Mouse (Mus musculus): Measurements from ENCODE around the gene Cdc27. TPM values are rescaled to one million over a fixed set of nuclear protein-coding genes. Genes with fewer than 3 reads are reported as not detected.

Cdc27 gene
- total and polyA plus RNA-seq, 3 experiments = 34.0 to 86.8 (median 71.9) TPM

GRCm38 (mm10) chr11:104508455-104508854 lies 42.0 kb downstream of the Cdc27 start:
- DNase-seq (ENCODE audit: extremely low read depth) = no peak
- Histone ChIP-seq H3K4me3 (replicated peaks in 1 of 3; ENCODE audit: low read depth in 2 of 3, low read length in 2 of 3, poor library complexity in 1 of 3) (no peak overlapping the region), H3K27me3 (replicated peaks) (no peaks in the 10 kb centered on the region), H3K36me3 (replicated peaks in 1 of 2; ENCODE audit: control insufficient read depth in 1 of 2, insufficient read depth in 1 of 2, low read length in 1 of 2) (peaks cover 55 to 91% of the 10 kb centered on the region in 2 experiments), H3K4me1 (ENCODE audit: control insufficient read depth in 1 of 2, insufficient read depth in 2 of 2) (0 out of 4 replicates have a peak, but pooled peaks cover 0 to 3% of the 10 kb centered on the region in 2 experiments), H3K27ac (ENCODE audit: insufficient read depth, low read depth) (no peak overlapping the region), H3K79me2 (replicated peaks; ENCODE audit: control insufficient read depth, extremely low read depth, insufficient read depth, poor library complexity, severe bottlenecking) (no peaks in the 10 kb centered on the region; the same call in 1 of the 2 replicates), H3K4me2 (ENCODE audit: insufficient read depth, low read depth, poor library complexity, severe bottlenecking) (no peak overlapping the region), H3K9me3 (replicated peaks; ENCODE audit: low read length) (no peaks in the 10 kb centered on the region), H3K9ac (ENCODE audit: insufficient read depth, low read depth) (no peak overlapping the region)
- peak; percentile 80 for TF ChIP-seq ZNF384 (IDR thresholded peaks at IDR 0.05; ENCODE audit: low read depth, low read length)
- peak in 1 of 2 experiments; percentile 37; a peak in 2 of 4 replicates for TF ChIP-seq CTCF (conservative IDR thresholded peaks at IDR 0.05 in 1 of 2, IDR thresholded peaks at IDR 0.05 in 1 of 2; ENCODE audit: low read depth in 2 of 2, low read length in 2 of 2)
- no peak for TF ChIP-seq MYC (IDR thresholded peaks at IDR 0.05; ENCODE audit: low read depth, low read length)
- TF ChIP-seq RCOR1 (conservative IDR thresholded peaks at IDR 0.05; ENCODE audit: low read depth, low read length) = no peak
- TF ChIP-seq SMC3 (IDR thresholded peaks at IDR 0.05; ENCODE audit: low read depth, low read length) = 0 out of 2 replicates have a peak, but pooled peaks have one; percentile 4
- in situ Hi-C loops (cut with MboI; ENCODE audit: low pct_ligation_motif_present, low pct_unique_long_range_greater_than_20kb, low sequenced_read_pairs) (no loop called here), dilution Hi-C loops (cut with MboI; ENCODE audit: extremely low pct_ligation_motif_present, extremely low pct_unique_long_range_greater_than_20kb, low sequenced_read_pairs) (no loop called here)

- Histone ChIP-seq H3K4me2 (ENCODE audit: insufficient read depth, low read depth, poor library complexity, severe bottlenecking) (no peak overlapping the region), H3K4me1 (ENCODE audit: control insufficient read depth in 1 of 2, insufficient read depth in 2 of 2) (peaks cover 4 to 7% of the 10 kb centered on the region in 2 experiments; a peak in 3 of 4 replicates), H3K9me3 (replicated peaks; ENCODE audit: low read length) (peaks cover 7% of the 10 kb centered on the region), H3K4me3 (replicated peaks in 1 of 3; ENCODE audit: low read depth in 2 of 3, low read length in 2 of 3, poor library complexity in 1 of 3) (no peak overlapping the region), H3K79me2 (replicated peaks; ENCODE audit: control insufficient read depth, extremely low read depth, insufficient read depth, poor library complexity, severe bottlenecking) (no peaks in the 10 kb centered on the region), H3K27me3 (replicated peaks) (no peaks in the 10 kb centered on the region), H3K9ac (ENCODE audit: insufficient read depth, low read depth) (no peak overlapping the region), H3K27ac (ENCODE audit: insufficient read depth, low read depth) (no peak overlapping the region), H3K36me3 (replicated peaks in 1 of 2; ENCODE audit: control insufficient read depth in 1 of 2, insufficient read depth in 1 of 2, low read length in 1 of 2) (no peaks in the 10 kb centered on the region)
- in situ Hi-C loops (cut with MboI; ENCODE audit: low pct_ligation_motif_present, low pct_unique_long_range_greater_than_20kb, low sequenced_read_pairs) (no loop called here), dilution Hi-C loops (cut with MboI; ENCODE audit: extremely low pct_ligation_motif_present, extremely low pct_unique_long_range_greater_than_20kb, low sequenced_read_pairs) (no loop called here)
- no peak for DNase-seq (ENCODE audit: extremely low read depth)
- no peak for TF ChIP-seq HCFC1 (IDR thresholded peaks at IDR 0.05; ENCODE audit: low read depth, low read length)
- no peak for TF ChIP-seq ELF1 (IDR thresholded peaks at IDR 0.05; ENCODE audit: low read depth, low read length)
- no peak for TF ChIP-seq SMC3 (IDR thresholded peaks at IDR 0.05; ENCODE audit: low read depth, low read length)
- no peak for TF ChIP-seq ZNF384 (IDR thresholded peaks at IDR 0.05; ENCODE audit: low read depth, low read length)
- no peak for TF ChIP-seq IRF4 (IDR thresholded peaks at IDR 0.05; ENCODE audit: low read depth, low read length)
- TF ChIP-seq TBP (conservative IDR thresholded peaks at IDR 0.05; ENCODE audit: low read depth, low read length) = no peak
- TF ChIP-seq RAD21 (IDR thresholded peaks at IDR 0.05; ENCODE audit: low read depth, low read length) = peak; percentile 37
- no peak for TF ChIP-seq MXI1 (IDR thresholded peaks at IDR 0.05; ENCODE audit: low read depth, low read length)
- TF ChIP-seq USF1 (IDR thresholded peaks at IDR 0.05; ENCODE audit: low read depth, low read length) = no peak
- no peak for TF ChIP-seq PAX5 (IDR thresholded peaks at IDR 0.05; ENCODE audit: low read length)
- no peak for TF ChIP-seq NELFE (IDR thresholded peaks at IDR 0.05; ENCODE audit: low read depth, low read length)
- no peak for TF ChIP-seq MAX (IDR thresholded peaks at IDR 0.05; ENCODE audit: low read length)
- TF ChIP-seq USF2 (conservative IDR thresholded peaks at IDR 0.05; ENCODE audit: low read depth, low read length) = no peak
- TF ChIP-seq MYC (IDR thresholded peaks at IDR 0.05; ENCODE audit: low read depth, low read length) = 0 out of 2 replicates have a peak, but pooled peaks have one; percentile 33
- TF ChIP-seq NRF1 (IDR thresholded peaks at IDR 0.05; ENCODE audit: low read depth, low read length) = no peak
- peak; percentile 20 to 54; a peak in 3 of 4 replicates for TF ChIP-seq CTCF (conservative IDR thresholded peaks at IDR 0.05 in 1 of 2, IDR thresholded peaks at IDR 0.05 in 1 of 2; ENCODE audit: low read depth in 2 of 2, low read length in 2 of 2)
- TF ChIP-seq UBTF (IDR thresholded peaks at IDR 0.05; ENCODE audit: low read depth, low read length) = no peak
- no peak for TF ChIP-seq GABPA (IDR thresholded peaks at IDR 0.05; ENCODE audit: insufficient replicate concordance, low read depth, low read length)
Measured at GRCm38 (mm10) chr11:104488292-104488691, 62.1 kb downstream of the Cdc27 start.

Measured in CH12.LX (cell line).